Mouse (Mus musculus): ENCODE data around the gene Bfar. TPM values are rescaled to one million over a fixed set of nuclear protein-coding genes. Genes with fewer than 3 reads are reported as not detected.
"Not testable (repeated sequence)": the region's sequence is repeated elsewhere in the genome, so short reads cannot be mapped to it uniquely, and the experiment has no call there.

Bfar gene
- polyA plus RNA-seq, 1 experiment from 2014 or later, result 36.0 TPM

GRCm38 (mm10) chr16:13730285-13731255 is 58.9 kb downstream of the Bfar start, which contains the start of gene Pla2g10:
Gene Pla2g10, minus strand, starts transcription at chr16:13730983.
- Histone ChIP-seq H3K27ac (no peak within 1 kb of the TSS), H3K27me3 (ENCODE audit: insufficient read depth, low read length) (no peaks in the 10 kb centered on the region), H3K4me1 (replicated peaks; ENCODE audit: insufficient read depth, low read length) (peaks cover 4% of the 10 kb centered on the region; the same call in 1 of the 2 replicates), H3K4me2 (ENCODE audit: low read length) (peak within 1 kb of the TSS; percentile 46), H3K36me3 (ENCODE audit: insufficient read depth, low read length) (no peaks in the 10 kb centered on the region), H3K4me3 (replicated peaks; ENCODE audit: low read depth, low read length) (0 out of 2 replicates have a peak within 1 kb of the TSS, but pooled peaks have one; percentile 14), H3K9ac (ENCODE audit: low read depth, low read length) (no peak within 1 kb of the TSS), H3K9me3 (replicated peaks; ENCODE audit: low read length) (no peaks in the 10 kb centered on the region)
- no peak for TF ChIP-seq CTCF (IDR thresholded peaks at IDR 0.05; ENCODE audit: low read depth)
- no peak for DNase-seq (ENCODE audit: low spot score)
- WGBS, result 9% methylated on average over 26 of the region's 26 CpGs
- ATAC-seq (replicated peaks; ENCODE audit: low FRiP score, low read depth), result no peak

GRCm38 (mm10) chr16:13732786-13733185 is 61.1 kb downstream of the Bfar start:
- 71% methylated on average over 3 of the region's 3 CpGs for WGBS
- DNase-seq (ENCODE audit: low spot score) (no peak), ATAC-seq (replicated peaks; ENCODE audit: low FRiP score, low read depth) (no peak)
- no peak overlapping the region for H3K4me3 ChIP-seq (replicated peaks; ENCODE audit: low read depth, low read length)
- H3K9me3 ChIP-seq (replicated peaks; ENCODE audit: low read length), result no peaks in the 10 kb centered on the region
- TF ChIP-seq CTCF (IDR thresholded peaks at IDR 0.05; ENCODE audit: low read depth), result no peak
- H3K4me2 ChIP-seq (ENCODE audit: low read length), result no peak overlapping the region
- no peaks in the 10 kb centered on the region for H3K36me3 ChIP-seq (ENCODE audit: insufficient read depth, low read length)
- no peaks in the 10 kb centered on the region for H3K27me3 ChIP-seq (ENCODE audit: insufficient read depth, low read length)
- H3K27ac ChIP-seq, result no peak overlapping the region
- no peak overlapping the region for H3K9ac ChIP-seq (ENCODE audit: low read depth, low read length)
- peaks cover 4% of the 10 kb centered on the region; the same call in 1 of the 2 replicates for H3K4me1 ChIP-seq (replicated peaks; ENCODE audit: insufficient read depth, low read length)

- 22% methylated on average over 9 of the region's 9 CpGs for WGBS
- DNase-seq (ENCODE audit: low spot score) (peak; percentile 83), ATAC-seq (replicated peaks; ENCODE audit: low FRiP score, low read depth) (0 out of 2 replicates have a peak, but pooled peaks have one; percentile 49)
- H3K4me2 ChIP-seq (ENCODE audit: low read length), result no peak overlapping the region
- no peak overlapping the region for H3K9ac ChIP-seq (ENCODE audit: low read depth, low read length)
- H3K4me1 ChIP-seq (replicated peaks; ENCODE audit: insufficient read depth, low read length), result peaks cover 4% of the 10 kb centered on the region; the same call in 1 of the 2 replicates
- peak; percentile 90 for TF ChIP-seq CTCF (IDR thresholded peaks at IDR 0.05; ENCODE audit: low read depth)
- H3K27me3 ChIP-seq (ENCODE audit: insufficient read depth, low read length), result no peaks in the 10 kb centered on the region
- no peak overlapping the region for H3K4me3 ChIP-seq (replicated peaks; ENCODE audit: low read depth, low read length)
- H3K9me3 ChIP-seq (replicated peaks; ENCODE audit: low read length), result no peaks in the 10 kb centered on the region
- no peak overlapping the region for H3K27ac ChIP-seq
- H3K36me3 ChIP-seq (ENCODE audit: insufficient read depth, low read length), result no peaks in the 10 kb centered on the region
Observed at GRCm38 (mm10) chr16:13733518-13734137, 62.0 kb downstream of the Bfar start.

- no peaks in the 10 kb centered on the region for H3K9me3 ChIP-seq (replicated peaks; ENCODE audit: low read length)
- peak; percentile 64 for DNase-seq (ENCODE audit: low spot score)
- no peaks in the 10 kb centered on the region for H3K36me3 ChIP-seq (ENCODE audit: insufficient read depth, low read length)
- H3K27ac ChIP-seq, result no peak overlapping the region
- no peak for ATAC-seq (replicated peaks; ENCODE audit: low FRiP score, low read depth)
- TF ChIP-seq CTCF (IDR thresholded peaks at IDR 0.05; ENCODE audit: low read depth), result no peak
- no peak overlapping the region for H3K9ac ChIP-seq (ENCODE audit: low read depth, low read length)
- H3K4me1 ChIP-seq (replicated peaks; ENCODE audit: insufficient read depth, low read length), result peaks cover 1% of the 10 kb centered on the region; the same call in 1 of the 2 replicates
- H3K27me3 ChIP-seq (ENCODE audit: insufficient read depth, low read length), result no peaks in the 10 kb centered on the region
- WGBS, result 43% methylated on average over 8 of the region's 8 CpGs
- no peak overlapping the region for H3K4me3 ChIP-seq (replicated peaks; ENCODE audit: low read depth, low read length)
- no peak overlapping the region for H3K4me2 ChIP-seq (ENCODE audit: low read length)
Observed at GRCm38 (mm10) chr16:13735977-13736376, 64.3 kb downstream of the Bfar start.

DNA sequence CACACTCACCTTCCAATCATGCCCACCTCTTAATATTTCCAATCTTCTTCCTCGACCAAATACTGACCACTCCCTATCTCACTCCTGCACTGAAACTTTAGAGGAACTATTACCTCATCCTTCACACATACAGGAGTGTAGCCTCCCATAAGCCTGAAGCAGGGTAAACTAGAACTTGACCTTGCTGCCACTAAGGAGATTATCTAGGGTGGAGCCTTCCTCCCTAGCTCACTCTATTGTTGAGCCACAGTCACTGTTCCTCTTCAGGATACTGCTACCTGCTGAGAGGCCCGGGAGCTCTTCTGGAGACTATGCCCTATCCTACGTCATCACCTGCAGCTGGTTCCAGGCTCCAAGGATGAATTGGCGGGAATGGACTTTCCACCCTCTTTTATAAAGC is 67.4 kb downstream of the Bfar start:
- not testable (repeated sequence) for DNase-seq (ENCODE audit: low spot score); H3K4me3 ChIP-seq (replicated peaks; ENCODE audit: low read depth, low read length); H3K27ac ChIP-seq; H3K27me3 ChIP-seq (ENCODE audit: insufficient read depth, low read length); ATAC-seq (replicated peaks; ENCODE audit: low FRiP score, low read depth); H3K4me1 ChIP-seq (replicated peaks; ENCODE audit: insufficient read depth, low read length); H3K9ac ChIP-seq (ENCODE audit: low read depth, low read length); H3K36me3 ChIP-seq (ENCODE audit: insufficient read depth, low read length); H3K4me2 ChIP-seq (ENCODE audit: low read length); H3K9me3 ChIP-seq (replicated peaks; ENCODE audit: low read length)
- 69% methylated on average over 4 of the region's 4 CpGs for WGBS

GRCm38 (mm10) chr16:13740844-13741243 is 69.2 kb downstream of the Bfar start:
- Histone ChIP-seq H3K4me3 (replicated peaks; ENCODE audit: low read depth, low read length) (no peak overlapping the region), H3K27ac (no peak overlapping the region), H3K9ac (ENCODE audit: low read depth, low read length) (no peak overlapping the region), H3K9me3 (replicated peaks; ENCODE audit: low read length) (no peaks in the 10 kb centered on the region), H3K27me3 (ENCODE audit: insufficient read depth, low read length) (no peaks in the 10 kb centered on the region), H3K36me3 (ENCODE audit: insufficient read depth, low read length) (no peaks in the 10 kb centered on the region), H3K4me1 (replicated peaks; ENCODE audit: insufficient read depth, low read length) (no peaks in the 10 kb centered on the region), H3K4me2 (ENCODE audit: low read length) (no peak overlapping the region)
- DNase-seq (ENCODE audit: low spot score), result no peak
- WGBS, result 65% methylated on average over 2 of the region's 2 CpGs
- TF ChIP-seq CTCF (IDR thresholded peaks at IDR 0.05; ENCODE audit: low read depth), result no peak
- no peak for ATAC-seq (replicated peaks; ENCODE audit: low FRiP score, low read depth)
